Mouse (Mus musculus): Measurements from ENCODE around the gene Lhfpl2. TPM values are rescaled to one million over a fixed set of nuclear protein-coding genes. Genes with fewer than 3 reads are reported as not detected.
A peak's percentile ranks its signal among the peaks of the same experiment; 100 is the strongest.

Gene Lhfpl2
- polyA plus RNA-seq, 1 experiment from 2014 or later: 21.7 TPM

DNA sequence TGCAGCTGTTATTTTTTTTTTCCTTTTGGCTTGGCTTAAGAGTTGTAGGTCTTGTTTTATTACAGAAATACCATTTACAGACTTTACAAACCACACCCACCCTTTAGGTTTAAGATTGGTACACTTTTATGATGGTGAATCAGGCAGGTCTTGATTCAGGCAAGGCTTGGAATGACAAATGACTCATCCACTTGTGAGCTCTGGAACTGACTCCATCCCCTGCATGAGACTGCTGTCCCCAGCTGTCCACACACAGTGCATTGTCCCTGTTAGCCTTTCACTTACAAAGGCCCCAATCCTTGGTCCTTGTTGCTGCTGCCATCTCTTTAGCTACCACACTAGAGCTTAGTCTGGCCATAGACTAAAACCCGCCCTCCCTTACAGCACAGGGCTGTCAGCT lies 132.8 kb downstream of the Lhfpl2 start:
- 87% methylated on average over 1 of the region's 1 CpGs for WGBS
- Histone ChIP-seq H3K4me3 (no peak overlapping the region), H3K9me3 (no peaks in the 10 kb centered on the region), H3K9ac (no peak overlapping the region), H3K27ac (replicated peaks) (no peak overlapping the region), H3K27me3 (no peaks in the 10 kb centered on the region), H3K4me2 (no peak overlapping the region), H3K36me3 (0 out of 2 replicates have a peak, but pooled peaks cover 4% of the 10 kb centered on the region), H3K4me1 (replicated peaks) (peaks cover 11% of the 10 kb centered on the region)
- no peak for ATAC-seq (ENCODE audit: low read depth)

DNA sequence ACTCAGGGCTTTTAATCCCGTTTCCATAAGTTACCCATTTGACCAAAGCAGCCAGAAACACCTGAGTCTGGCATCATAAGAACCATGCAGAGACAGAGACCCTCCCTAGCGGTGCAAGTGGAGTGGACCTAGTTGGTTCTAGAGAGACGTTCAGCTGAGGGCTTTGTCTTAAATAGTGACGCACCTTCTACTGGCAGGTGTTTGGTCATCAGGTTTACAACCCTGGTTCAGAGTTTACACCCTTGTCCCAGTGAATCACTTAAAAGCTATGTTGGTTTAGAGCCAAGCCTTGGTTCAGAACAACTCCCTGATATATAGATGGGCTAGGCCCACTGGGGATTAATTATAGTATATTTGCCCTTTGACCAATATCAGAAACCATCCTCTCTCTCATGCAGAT lies 135.6 kb downstream of the Lhfpl2 start:
- no peak for ATAC-seq (ENCODE audit: low read depth)
- Histone ChIP-seq H3K4me2 (no peak overlapping the region), H3K9ac (no peak overlapping the region), H3K4me3 (no peak overlapping the region), H3K27ac (replicated peaks) (no peak overlapping the region), H3K9me3 (no peaks in the 10 kb centered on the region), H3K4me1 (replicated peaks) (peaks cover 8% of the 10 kb centered on the region), H3K36me3 (peaks cover 16% of the 10 kb centered on the region; the same call in 1 of the 2 replicates), H3K27me3 (no peaks in the 10 kb centered on the region)
- 94% methylated on average over 4 of the region's 4 CpGs for WGBS

DNA sequence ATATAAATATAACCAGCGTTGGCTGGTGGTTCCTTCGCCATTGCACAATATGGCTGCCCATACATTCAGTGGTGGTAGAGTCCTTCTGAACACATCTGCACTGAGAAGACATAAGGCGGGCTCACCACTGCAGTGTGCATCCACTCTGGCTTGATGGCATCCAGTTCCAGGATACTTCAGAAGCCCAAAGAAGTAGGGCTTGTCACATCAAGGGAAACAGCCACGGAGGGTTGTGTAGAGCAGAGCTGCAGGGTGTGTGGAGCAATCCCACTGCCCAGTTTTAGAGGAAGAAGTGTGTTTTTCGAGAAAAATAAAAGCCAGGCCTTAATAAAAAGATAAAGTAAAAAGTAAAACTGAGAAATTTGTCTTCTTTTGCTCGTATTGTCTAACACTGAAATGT lies 141.0 kb downstream of the Lhfpl2 start:
- Histone ChIP-seq H3K4me3 (no peak overlapping the region), H3K4me2 (no peak overlapping the region), H3K27me3 (no peaks in the 10 kb centered on the region), H3K9ac (no peak overlapping the region), H3K27ac (replicated peaks) (no peak overlapping the region), H3K36me3 (peaks cover 15% of the 10 kb centered on the region; the same call in 1 of the 2 replicates), H3K4me1 (replicated peaks) (no peaks in the 10 kb centered on the region), H3K9me3 (no peaks in the 10 kb centered on the region)
- whole genome bisulfite sequencing: 89% methylated on average over 6 of the region's 6 CpGs
- ATAC-seq (ENCODE audit: low read depth): no peak

DNA sequence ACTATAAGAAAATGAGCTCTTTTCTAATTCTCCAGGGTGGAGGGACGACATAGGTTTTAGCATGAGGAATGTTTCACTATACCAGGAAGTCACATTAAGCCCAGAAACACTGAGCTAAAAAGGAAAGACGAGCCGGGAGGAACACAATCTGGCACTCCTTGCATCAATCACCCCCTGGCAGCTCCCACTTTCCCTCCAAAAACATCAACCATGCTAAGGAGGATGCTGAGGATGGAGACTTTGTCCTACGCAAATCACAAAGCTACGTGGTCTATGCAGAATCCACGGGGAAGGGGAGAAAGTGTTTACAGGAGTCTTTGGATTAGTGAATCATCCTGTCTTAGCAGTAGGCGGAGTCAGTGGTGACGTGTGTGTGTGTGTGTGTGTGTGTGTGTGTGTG lies 142.2 kb downstream of the Lhfpl2 start:
- H3K36me3 ChIP-seq: peaks cover 22% of the 10 kb centered on the region; the same call in 1 of the 2 replicates
- no peak overlapping the region for H3K4me3 ChIP-seq
- H3K9me3 ChIP-seq: no peaks in the 10 kb centered on the region
- 64% methylated on average over 8 of the region's 8 CpGs for WGBS
- H3K27me3 ChIP-seq: no peaks in the 10 kb centered on the region
- ATAC-seq (ENCODE audit: low read depth): no peak
- H3K9ac ChIP-seq: 0 out of 2 replicates have a peak overlapping the region, but pooled peaks have one; percentile 4
- H3K4me1 ChIP-seq (replicated peaks): no peaks in the 10 kb centered on the region
- H3K27ac ChIP-seq (replicated peaks): no peak overlapping the region
- H3K4me2 ChIP-seq: no peak overlapping the region

DNA sequence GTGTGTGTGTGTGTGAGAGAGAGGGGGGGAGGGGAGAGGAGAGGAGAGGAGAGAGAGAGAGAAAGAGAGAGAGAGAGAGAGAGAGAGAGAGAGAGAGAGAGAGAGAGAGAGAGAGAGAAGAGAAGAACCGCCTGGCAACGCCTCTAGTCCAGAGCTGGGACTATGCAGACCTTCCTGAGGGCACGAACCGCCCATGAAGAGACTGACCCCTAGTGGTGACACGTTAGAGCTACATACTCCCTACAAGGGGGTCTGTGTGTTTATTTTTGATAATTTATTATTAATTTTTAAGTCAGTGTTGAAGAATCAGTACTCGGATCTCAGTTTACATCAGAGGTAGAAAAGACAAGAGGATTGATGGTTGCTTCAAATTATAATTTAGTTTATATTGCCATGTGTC lies 147.6 kb downstream of the Lhfpl2 start:
- H3K27me3 ChIP-seq: no peaks in the 10 kb centered on the region
- no peak overlapping the region for H3K27ac ChIP-seq (replicated peaks)
- peaks cover 43% of the 10 kb centered on the region for H3K36me3 ChIP-seq
- H3K9me3 ChIP-seq: no peaks in the 10 kb centered on the region
- ATAC-seq (ENCODE audit: low read depth): peak; percentile 88
- H3K9ac ChIP-seq: no peak overlapping the region
- H3K4me1 ChIP-seq (replicated peaks): no peaks in the 10 kb centered on the region
- H3K4me3 ChIP-seq: no peak overlapping the region
- 17% methylated on average over 6 of the region's 6 CpGs for WGBS
- H3K4me2 ChIP-seq: no peak overlapping the region

DNA sequence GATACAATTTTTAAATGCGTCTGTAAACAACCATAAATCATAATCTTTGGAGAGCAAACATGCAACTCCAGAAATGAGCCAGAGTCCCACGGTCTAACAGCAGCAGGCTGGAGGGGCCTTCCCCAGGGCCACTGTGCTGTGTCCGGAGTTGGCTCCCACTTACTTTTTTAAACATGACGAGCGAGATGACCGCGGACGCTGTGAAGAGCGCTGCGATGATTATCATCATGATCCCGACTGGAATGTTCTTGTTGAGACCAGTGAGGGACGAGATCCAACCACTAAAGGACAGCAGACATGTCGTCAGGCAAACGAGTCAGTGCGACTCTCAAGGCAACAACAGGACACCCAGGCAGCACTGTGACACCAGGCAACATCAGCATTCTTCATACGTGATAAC lies 150.4 kb downstream of the Lhfpl2 start:
- Histone ChIP-seq H3K27ac (replicated peaks) (no peak overlapping the region), H3K9me3 (no peaks in the 10 kb centered on the region), H3K4me1 (replicated peaks) (peaks cover 11% of the 10 kb centered on the region), H3K36me3 (peaks cover 48% of the 10 kb centered on the region), H3K4me3 (no peak overlapping the region), H3K27me3 (no peaks in the 10 kb centered on the region), H3K9ac (no peak overlapping the region), H3K4me2 (no peak overlapping the region)
- 96% methylated on average over 16 of the region's 16 CpGs for WGBS
- no peak for ATAC-seq (ENCODE audit: low read depth)

DNA sequence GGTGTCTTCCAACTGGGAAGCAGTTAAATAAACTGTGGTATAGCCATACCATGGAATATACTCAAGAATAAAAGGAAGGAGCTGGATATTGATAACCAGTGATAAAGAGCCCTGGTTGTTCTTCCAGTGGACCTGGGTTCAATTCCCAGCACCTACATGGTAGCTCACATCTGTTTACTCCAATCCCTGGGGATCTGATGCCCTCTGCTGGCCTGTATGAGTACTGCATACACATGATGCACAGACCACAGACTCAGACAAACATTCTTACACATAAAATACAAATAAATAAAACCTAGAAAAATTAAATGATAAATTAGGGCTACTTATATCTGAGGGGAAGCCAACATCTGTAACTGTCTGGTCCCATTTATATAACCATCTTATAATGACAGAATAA lies 151.3 kb downstream of the Lhfpl2 start:
- Histone ChIP-seq H3K27ac (replicated peaks) (no peak overlapping the region), H3K4me3 (no peak overlapping the region), H3K4me2 (no peak overlapping the region), H3K9me3 (no peaks in the 10 kb centered on the region), H3K9ac (no peak overlapping the region), H3K36me3 (peaks cover 42% of the 10 kb centered on the region), H3K27me3 (no peaks in the 10 kb centered on the region), H3K4me1 (replicated peaks) (peaks cover 11% of the 10 kb centered on the region)
- ATAC-seq (ENCODE audit: low read depth): no peak

DNA sequence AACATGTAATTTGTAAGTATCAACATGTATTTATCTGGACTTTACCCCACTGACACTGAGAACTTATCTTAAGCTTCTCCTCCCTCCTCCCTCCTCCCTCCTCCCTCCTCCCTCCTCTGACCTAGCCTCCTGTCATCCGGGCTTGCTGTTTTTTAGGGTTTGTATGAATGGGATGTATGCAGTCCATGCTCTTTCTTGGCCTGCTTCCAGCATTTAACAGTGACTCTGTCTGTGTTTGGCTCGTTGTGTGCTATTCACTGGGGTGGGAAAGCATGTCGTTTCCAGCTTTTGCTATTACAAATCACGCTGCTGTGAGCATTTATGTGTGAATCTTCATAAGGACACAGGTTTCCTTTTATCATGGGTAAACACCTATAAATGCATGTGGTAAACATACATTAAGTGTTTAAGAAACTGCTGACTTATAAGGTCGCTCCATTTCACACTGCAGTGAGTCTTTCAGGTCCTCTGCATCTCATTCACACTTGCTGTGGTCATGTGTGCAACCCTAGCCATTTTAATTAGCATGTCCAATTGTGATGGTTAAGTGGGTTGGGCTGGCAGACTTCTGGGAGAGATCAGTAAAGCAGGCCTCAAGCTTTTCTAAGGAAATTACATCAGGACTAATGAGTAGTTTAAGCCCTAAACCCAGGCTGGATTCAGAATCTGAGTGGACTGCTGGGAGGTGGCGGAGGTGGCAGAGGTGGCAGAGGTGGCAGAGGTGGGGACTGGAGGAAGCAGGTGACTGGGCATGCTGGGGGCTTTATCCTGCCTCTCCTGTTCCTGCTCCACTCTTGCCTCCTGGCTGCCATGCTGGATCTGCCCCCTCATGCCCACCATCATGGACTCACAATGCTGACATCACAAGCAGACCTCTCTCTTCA lies 153.9 kb downstream of the Lhfpl2 start:
- 38% methylated on average over 6 of the region's 6 CpGs for WGBS

DNA sequence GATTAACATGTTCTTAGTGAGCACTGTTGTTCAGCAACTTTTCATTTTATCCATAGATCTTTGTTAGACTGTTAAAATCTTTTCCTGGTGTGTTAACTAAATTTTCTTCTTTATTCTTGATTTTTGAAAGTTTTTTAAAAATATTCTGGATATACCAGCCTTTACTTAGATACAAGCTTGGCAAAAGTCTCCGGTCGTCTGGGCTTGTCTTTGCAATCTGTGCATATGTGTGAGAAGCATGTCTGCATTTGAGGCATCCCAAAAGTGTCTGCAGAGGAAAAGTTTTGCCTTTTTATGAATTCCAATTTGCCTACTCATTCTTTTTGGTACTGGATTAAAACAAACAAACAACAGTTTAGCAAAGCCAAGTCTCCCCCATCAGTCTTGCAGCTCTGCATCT lies 154.6 kb downstream of the Lhfpl2 start:
- Histone ChIP-seq H3K27ac (replicated peaks) (no peak overlapping the region), H3K4me1 (replicated peaks) (peaks cover 11% of the 10 kb centered on the region)
- WGBS: 94% methylated on average over 2 of the region's 2 CpGs

More for the DNA sequence above, 153.9 kb downstream of the Lhfpl2 start:
- no peak overlapping the region for H3K9ac ChIP-seq
- peaks cover 37% of the 10 kb centered on the region for H3K36me3 ChIP-seq
- H3K27ac ChIP-seq (replicated peaks): no peak overlapping the region
- no peaks in the 10 kb centered on the region for H3K9me3 ChIP-seq
- H3K4me3 ChIP-seq: no peak overlapping the region
- peaks cover 11% of the 10 kb centered on the region for H3K4me1 ChIP-seq (replicated peaks)
- no peaks in the 10 kb centered on the region for H3K27me3 ChIP-seq
- no peak overlapping the region for H3K4me2 ChIP-seq
- ATAC-seq (ENCODE audit: low read depth): peak; percentile 82

DNA sequence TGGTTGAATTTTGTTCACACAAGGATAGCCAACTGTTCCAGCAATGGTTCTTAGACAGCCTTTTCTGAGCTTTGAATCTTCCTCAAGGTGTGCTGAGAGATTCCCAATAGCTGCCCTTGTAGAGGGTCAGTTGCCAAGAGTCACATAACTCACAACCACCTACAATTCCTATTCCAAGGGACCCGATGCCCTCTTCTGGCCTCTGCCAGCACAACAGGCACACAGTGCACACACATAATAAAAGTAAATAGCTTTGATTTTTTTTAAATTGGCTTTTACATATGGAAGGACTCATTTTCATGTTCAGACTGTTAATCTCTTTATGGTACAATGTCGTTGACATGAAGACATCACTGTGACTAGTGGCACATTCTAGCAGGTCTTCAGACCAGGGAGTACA lies 155.1 kb downstream of the Lhfpl2 start:
- WGBS: 79% methylated on average over 2 of the region's 2 CpGs
- Histone ChIP-seq H3K27me3 (no peaks in the 10 kb centered on the region), H3K9ac (no peak overlapping the region), H3K9me3 (no peaks in the 10 kb centered on the region), H3K27ac (replicated peaks) (no peak overlapping the region), H3K36me3 (peaks cover 29% of the 10 kb centered on the region), H3K4me1 (replicated peaks) (peaks cover 11% of the 10 kb centered on the region), H3K4me2 (no peak overlapping the region), H3K4me3 (no peak overlapping the region)
- no peak for ATAC-seq (ENCODE audit: low read depth)

More for the DNA sequence above, 154.6 kb downstream of the Lhfpl2 start:
- Histone ChIP-seq H3K4me3 (no peak overlapping the region), H3K9ac (no peak overlapping the region), H3K9me3 (no peaks in the 10 kb centered on the region), H3K4me2 (no peak overlapping the region), H3K36me3 (peaks cover 31% of the 10 kb centered on the region), H3K27me3 (no peaks in the 10 kb centered on the region)
- no peak for ATAC-seq (ENCODE audit: low read depth)

DNA sequence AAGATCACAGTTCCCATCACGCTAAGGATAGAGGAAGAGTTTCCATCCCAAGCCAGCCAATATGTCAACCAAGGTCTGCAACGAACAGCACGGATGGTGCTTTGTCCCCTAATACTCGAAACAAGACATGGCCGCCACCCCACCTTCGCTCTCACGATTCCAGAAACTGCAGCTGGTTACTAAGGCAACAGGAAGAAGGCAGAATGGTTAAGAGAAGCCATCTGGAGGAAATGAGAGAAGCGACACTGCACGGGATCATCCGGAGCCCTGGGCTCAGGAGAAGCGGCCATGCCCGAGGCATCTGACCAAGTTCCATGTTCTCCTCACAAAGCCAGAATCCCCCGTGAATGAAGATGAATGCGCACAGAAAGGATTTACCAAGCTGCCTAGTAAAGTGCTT lies 166.0 kb downstream of the Lhfpl2 start:
- no peak overlapping the region for H3K9ac ChIP-seq
- no peak overlapping the region for H3K4me3 ChIP-seq
- H3K27me3 ChIP-seq: no peaks in the 10 kb centered on the region
- no peaks in the 10 kb centered on the region for H3K4me1 ChIP-seq (replicated peaks)
- ATAC-seq (ENCODE audit: low read depth): no peak
- no peaks in the 10 kb centered on the region for H3K9me3 ChIP-seq
- H3K4me2 ChIP-seq: no peak overlapping the region
- H3K27ac ChIP-seq (replicated peaks): no peak overlapping the region
- peaks cover 40% of the 10 kb centered on the region for H3K36me3 ChIP-seq
- 73% methylated on average over 14 of the region's 14 CpGs for WGBS

DNA sequence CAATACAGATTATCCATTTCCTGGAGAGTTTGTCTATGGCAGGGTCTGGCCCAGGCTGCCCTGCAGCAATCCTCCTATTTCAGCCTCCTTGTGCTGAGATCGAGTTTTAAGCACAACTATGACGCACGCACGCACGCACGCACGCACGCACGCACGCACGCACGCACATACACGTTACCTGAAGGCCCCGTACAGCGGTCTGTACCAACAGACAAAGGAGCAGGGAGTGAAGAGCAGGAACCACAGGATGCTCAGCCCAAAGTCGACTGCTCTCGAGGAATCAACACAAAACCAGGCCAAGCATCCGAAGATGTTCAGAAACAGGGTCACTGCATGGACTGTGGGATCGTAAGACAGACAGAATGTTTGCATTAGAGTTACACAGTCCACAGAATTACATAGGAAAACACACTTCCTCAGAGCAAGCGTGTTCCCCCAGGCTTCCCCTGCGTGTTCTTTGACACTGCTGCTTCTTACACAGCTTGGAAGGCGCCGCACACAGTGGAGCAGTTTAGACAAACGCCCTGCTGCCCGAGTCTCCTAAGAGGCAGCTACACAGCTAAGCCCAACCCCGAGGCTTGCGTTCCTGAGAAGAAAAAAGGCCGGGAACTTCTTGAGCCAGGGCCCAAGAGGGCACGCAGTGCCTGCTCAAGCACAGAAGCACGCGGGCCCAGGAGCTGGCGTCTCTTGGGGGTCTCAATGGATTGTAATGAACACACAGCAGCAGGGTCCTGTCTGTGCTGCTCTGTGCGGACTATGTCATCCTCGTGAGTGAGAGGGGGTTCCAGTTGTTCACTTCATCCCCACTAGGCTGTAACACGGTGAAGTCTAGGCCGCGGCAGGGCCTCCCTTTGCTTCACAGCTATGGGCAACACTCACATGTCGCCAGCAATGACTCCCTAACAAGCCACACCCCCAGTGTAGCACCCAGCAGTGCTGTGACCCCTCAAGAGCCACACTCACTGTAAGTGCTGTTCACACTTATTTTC lies 167.4 kb downstream of the Lhfpl2 start:
- Histone ChIP-seq H3K9me3 (no peaks in the 10 kb centered on the region), H3K27me3 (no peaks in the 10 kb centered on the region), H3K9ac (no peak overlapping the region), H3K4me1 (replicated peaks) (no peaks in the 10 kb centered on the region), H3K4me3 (no peak overlapping the region), H3K4me2 (no peak overlapping the region), H3K36me3 (peaks cover 47% of the 10 kb centered on the region), H3K27ac (replicated peaks) (no peak overlapping the region)
- 0 out of 2 replicates have a peak, but pooled peaks have one; percentile 27 for ATAC-seq (ENCODE audit: low read depth)
- 95% methylated on average over 38 of the region's 38 CpGs for WGBS

Measured in neural tube, embryonic 13.5 days (tissue).